Mouse (Mus musculus) MEL (cell line): Measurements from ENCODE around the gene Spata22. TPM values are rescaled to one million over a fixed set of nuclear protein-coding genes. Genes with fewer than 3 reads are reported as not detected.

Experiments
- DNase-seq: peaks from one replicate; pipeline ENCODE4 v3.0.0; 2011; ENCODE audit warnings: low read depth, low spot score
- H3K27ac ChIP-seq: 2 replicates; pipeline ENCODE4 v1.5.1; 2012; ENCODE audit warnings: low read depth, mild to moderate bottlenecking, control low read depth, low read length, moderate library complexity; ENCODE audit not compliant: control insufficient read depth
- H3K27me3 ChIP-seq, 2 experiments: fragments of 150-350 bp in 1 of 2; sonication (generic) in 1 of 2; 2 replicates each; pipeline ENCODE4 v1.6.1; 2012; ENCODE audit warnings: low read length in 2 of 2, mild to moderate bottlenecking in 2 of 2, improper control_type of control experiment in 1 of 2, moderate library complexity in 1 of 2; ENCODE audit not compliant: insufficient read depth in 2 of 2, control insufficient read depth in 1 of 2
- H3K36me3 ChIP-seq, 2 experiments: 2 replicates each; pipeline ENCODE4 v1.6.1; 2012 to 2014; ENCODE audit warnings: low read length in 2 of 2, improper control_type of control experiment in 1 of 2, inconsistent platforms in 1 of 2, mild to moderate bottlenecking in 1 of 2; ENCODE audit not compliant: insufficient read depth in 2 of 2, control insufficient read depth in 1 of 2
- H3K4me1 ChIP-seq, 2 experiments: fragments of 150-350 bp in 1 of 2; sonication (generic) in 1 of 2; 2 replicates each; pipeline ENCODE4 v1.6.1; 2012; ENCODE audit warnings: low read length in 2 of 2, improper control_type of control experiment in 1 of 2, mild to moderate bottlenecking in 1 of 2; ENCODE audit not compliant: insufficient read depth in 2 of 2, control insufficient read depth in 1 of 2
- H3K4me3 ChIP-seq, 2 experiments: fragments of 150-350 bp in 1 of 2; sonication (generic) in 1 of 2; 2 replicates each; pipeline ENCODE4 v1.5.1; 2012; ENCODE audit warnings: low read depth in 2 of 2, low read length in 2 of 2, mild to moderate bottlenecking in 2 of 2, moderate library complexity in 2 of 2, control low read depth in 1 of 2, improper control_type of control experiment in 1 of 2; ENCODE audit not compliant: control insufficient read depth in 1 of 2, insufficient read depth in 1 of 2
- H3K79me2 ChIP-seq: 2 replicates; pipeline ENCODE4 v1.6.1; 2012; ENCODE audit warnings: mild to moderate bottlenecking, low read length, moderate library complexity; ENCODE audit not compliant: control insufficient read depth, poor library complexity, insufficient read depth
- H3K9ac ChIP-seq: 2 replicates; pipeline ENCODE4 v1.6.1; 2012; ENCODE audit warnings: low read depth, mild to moderate bottlenecking, control low read depth, low read length, moderate library complexity; ENCODE audit not compliant: control insufficient read depth, poor library complexity, severe bottlenecking
- H3K9me3 ChIP-seq: fragments of 150-350 bp; sonication (generic); replicated peaks from 2 replicates; pipeline ENCODE4 v1.6.1; 2012; ENCODE audit warnings: mild to moderate bottlenecking, low read length, improper control_type of control experiment, moderate library complexity; ENCODE audit not compliant: insufficient read depth
- MYB ChIP-seq: IDR thresholded peaks from 2 replicates; pipeline ENCODE4 v1.6.1; 2011; ENCODE audit warnings: mild to moderate bottlenecking, low read depth, low read length, improper control_type of control experiment
- polyA plus RNA-seq, 2 experiments: library from polyadenylated mRNA; stranded (reverse) in 1 of 2; unstranded in 1 of 2; fragments of >175 nt in 1 of 2; fragments of >200 nt in 1 of 2; gene quantifications; 2 replicates each; pipeline versions ENCODE4 v1.2.1 to v1.2.4; 2012; ENCODE audit warnings: low replicate concordance in 2 of 2, low read depth in 1 of 2; ENCODE audit not compliant: insufficient read length in 2 of 2, insufficient read depth in 1 of 2, missing spikeins in 1 of 2
- total RNA-seq: library from RNA; depleted of rRNA; stranded (reverse); fragments of 300-350 nt; gene quantifications from 2 replicates; pipeline ENCODE4 v1.2.3, GENCODE M21; 2012; rRNA removed

Gene Spata22
- total and polyA plus RNA-seq, 3 experiments: not detected

- DNase-seq: peak; percentile 21
- H3K9ac ChIP-seq: no peak overlapping the region
These were observed 65.8 kb downstream of the Spata22 start for GRCm38 (mm10) chr11:73395374-73395773.

More at GRCm38 (mm10) chr11:73395374-73395773, 65.8 kb downstream of the Spata22 start:
- Histone ChIP-seq H3K4me1 (no peaks in the 10 kb centered on the region), H3K36me3 (no peaks in the 10 kb centered on the region), H3K4me3 (no peak overlapping the region), H3K79me2 (no peaks in the 10 kb centered on the region), H3K27ac (no peak overlapping the region), H3K9me3 (no peaks in the 10 kb centered on the region), H3K27me3 (no peaks in the 10 kb centered on the region)
- no peak for TF ChIP-seq MYB

Other genes with a start within 250 kb of the Spata22 start
- 0.04 and 0.16 TPM in 2 replicates for gene Itgae, start 239.2 kb upstream of the Spata22 start, total RNA-seq
- under 1 TPM in 1 of 2 experiments, not detected in 1; 0.22 TPM for gene Itgae, start 239.2 kb upstream of the Spata22 start, polyA plus RNA-seq
- 22.9 and 26.9 TPM in 2 replicates for gene Haspin, start 191.4 kb upstream of the Spata22 start, total RNA-seq
- gene Haspin, start 191.4 kb upstream of the Spata22 start, polyA plus RNA-seq: 10 to 100 TPM in 1 of 2 experiments, not detected in 1; 28.3 TPM
- 0.04 and 0.07 TPM in 2 replicates for gene P2rx5, start 169.3 kb upstream of the Spata22 start, total RNA-seq
- under 1 TPM in 1 of 2 experiments, not detected in 1; 0.25 TPM for gene P2rx5, start 169.3 kb upstream of the Spata22 start, polyA plus RNA-seq
- 158 and 179 TPM in 2 replicates for gene Emc6, start 152.7 kb upstream of the Spata22 start, total RNA-seq
- gene Emc6, start 152.7 kb upstream of the Spata22 start, polyA plus RNA-seq: 100 to 1,000 TPM in 1 of 2 experiments, not detected in 1; 211 TPM
- gene Tax1bp3, start 152.7 kb upstream of the Spata22 start, total RNA-seq: 12.6 and 13.1 TPM in 2 replicates
- 10 to 100 TPM in 1 of 2 experiments, not detected in 1; 30.9 TPM for gene Tax1bp3, start 152.7 kb upstream of the Spata22 start, polyA plus RNA-seq
- gene Ctns, start 130.7 kb upstream of the Spata22 start, total RNA-seq: 5.1 and 5.4 TPM in 2 replicates
- gene Ctns, start 130.7 kb upstream of the Spata22 start, polyA plus RNA-seq: 1 to 10 TPM in 1 of 2 experiments, not detected in 1; 9.4 TPM
- 1.0 and 1.4 TPM in 2 replicates for gene Shpk, start 130.3 kb upstream of the Spata22 start, total RNA-seq
- 1 to 10 TPM in 1 of 2 experiments, not detected in 1; 1.6 TPM for gene Shpk, start 130.3 kb upstream of the Spata22 start, polyA plus RNA-seq
- gene Trpv1, start 95.4 kb upstream of the Spata22 start, total RNA-seq: not detected in 2 replicates
- not detected for gene Trpv1, start 95.4 kb upstream of the Spata22 start, polyA plus RNA-seq
- gene Trpv3, start 62.4 kb upstream of the Spata22 start, total RNA-seq: not detected in 2 replicates
- not detected for gene Trpv3, start 62.4 kb upstream of the Spata22 start, polyA plus RNA-seq
- 1.3 TPM in 2 replicates for gene Aspa, start 145 bp upstream of the Spata22 start, total RNA-seq
- gene Aspa, start 145 bp upstream of the Spata22 start, polyA plus RNA-seq: under 1 TPM in 1 of 2 experiments, not detected in 1; 0.28 TPM
- not detected in 2 replicates for gene Gm49340, start within 50 bp of the Spata22 start, total RNA-seq
- gene Gm49340, start within 50 bp of the Spata22 start, polyA plus RNA-seq: not detected
- gene Olfr20, start 21.0 kb downstream of the Spata22 start, total RNA-seq: not detected in 2 replicates
- gene Olfr20, start 21.0 kb downstream of the Spata22 start, polyA plus RNA-seq: not detected
- gene Olfr376, start 41.5 kb downstream of the Spata22 start, total RNA-seq: 0.08 TPM in 1 of 2 replicates, not detected in the other
- gene Olfr376, start 41.5 kb downstream of the Spata22 start, polyA plus RNA-seq: not detected
- gene Olfr1, start 69.9 kb downstream of the Spata22 start, total RNA-seq: not detected in 2 replicates
- gene Olfr1, start 69.9 kb downstream of the Spata22 start, polyA plus RNA-seq: not detected
- not detected in 2 replicates for gene Olfr378, start 98.7 kb downstream of the Spata22 start, total RNA-seq
- gene Olfr378, start 98.7 kb downstream of the Spata22 start, polyA plus RNA-seq: not detected
- not detected in 2 replicates for gene Olfr380, start 127.8 kb downstream of the Spata22 start, total RNA-seq
- not detected for gene Olfr380, start 127.8 kb downstream of the Spata22 start, polyA plus RNA-seq
- not detected in 2 replicates for gene Olfr381, start 161.9 kb downstream of the Spata22 start, total RNA-seq
- gene Olfr381, start 161.9 kb downstream of the Spata22 start, polyA plus RNA-seq: not detected
- not detected in 2 replicates for gene Olfr382, start 187.5 kb downstream of the Spata22 start, total RNA-seq
- gene Olfr382, start 187.5 kb downstream of the Spata22 start, polyA plus RNA-seq: not detected